Mouse (Mus musculus) olfactory bulb, adult 2 months (tissue): ENCODE results near the gene Tpk1.

ENCODE experiments used
- CTCF ChIP-seq: fragments of 200-500 bp; IDR thresholded peaks from 2 replicates; pipeline ENCODE4 v1.5.1; 2012; ENCODE audit warnings: low read depth, mild to moderate bottlenecking, low read length, moderate library complexity; ENCODE audit not compliant: insufficient read depth
- POLR2A ChIP-seq: fragments of 200-500 bp; IDR thresholded peaks from 2 replicates; pipeline ENCODE4 v1.6.1; 2012; ENCODE audit warnings: mild to moderate bottlenecking, low read depth, low read length, moderate library complexity; ENCODE audit not compliant: insufficient read depth

DNA sequence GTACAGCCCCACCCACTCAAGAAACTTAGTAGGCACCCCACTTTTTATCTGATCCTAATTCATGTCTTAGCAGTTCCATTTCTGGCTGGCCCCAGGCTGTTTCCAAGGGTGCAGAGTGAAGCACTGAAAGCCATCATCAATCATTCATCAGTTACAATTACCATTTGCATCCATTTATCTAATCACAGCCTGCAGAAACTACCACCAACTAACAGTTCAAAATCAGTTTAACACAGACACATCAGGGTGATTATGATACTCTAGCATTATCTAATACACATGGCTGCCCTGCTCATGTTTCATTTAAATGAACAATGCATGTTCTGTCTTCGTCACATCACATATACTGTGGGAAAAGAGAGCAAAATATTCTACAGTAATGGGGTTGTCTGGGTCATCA is 274.7 kb downstream of the Tpk1 start:
- TF ChIP-seq CTCF (no peak), POLR2A (no peak)
